Mouse (Mus musculus): ENCODE data around the gene Btg1-ps2. TPM values are rescaled to one million over a fixed set of nuclear protein-coding genes. Genes with fewer than 3 reads are reported as not detected.
"Not testable (repeated sequence)": the region's sequence is repeated elsewhere in the genome, so short reads cannot be mapped to it uniquely, and the experiment has no call there.

Btg1-ps2 gene
- not detected for polyA plus RNA-seq (2017; shearing (Covaris generic))

- not testable (repeated sequence) for ATAC-seq
These were observed at the start of gene Btg1-ps2 for GRCm38 (mm10) chrX:38043014-38043413. Btg1-ps2 (minus strand) TSS chrX:38043114.

- no peak for ATAC-seq
These were observed 42.1 kb upstream of the Btg1-ps2 start, which contains the start of gene Rhox11 for GRCm38 (mm10) chrX:38085041-38085440. Rhox11 (minus strand) TSS chrX:38085141.

GRCm38 (mm10) chrX:38084226-38084625 lies 41.3 kb upstream of the Btg1-ps2 start:
- no peak for ATAC-seq

GRCm38 (mm10) chrX:38066175-38066574 lies 23.3 kb upstream of the Btg1-ps2 start, which contains the start of gene Rhox10:
Rhox10 (plus strand) TSS chrX:38066475.
- ATAC-seq = no peak

- ATAC-seq = no peak
These were observed 18.6 kb upstream of the Btg1-ps2 start for GRCm38 (mm10) chrX:38061544-38061943.

GRCm38 (mm10) chrX:38039666-38040065 lies 3.2 kb downstream of the Btg1-ps2 start:
- ATAC-seq = no peak

- no peak for ATAC-seq
These were observed 9.1 kb downstream of the Btg1-ps2 start for GRCm38 (mm10) chrX:38033841-38034240.

GRCm38 (mm10) chrX:38018597-38018996 lies 24.3 kb downstream of the Btg1-ps2 start, which contains the start of gene Btg1-ps1:
Btg1-ps1 (minus strand) TSS chrX:38018815.
- not testable (repeated sequence) for ATAC-seq

GRCm38 (mm10) chrX:38008756-38009155 lies 34.2 kb downstream of the Btg1-ps2 start:
- ATAC-seq = no peak

Other genes with a start within 250 kb of the Btg1-ps2 start
- gene Rhox5, start 238.3 kb downstream of the Btg1-ps2 start, polyA plus RNA-seq (2017; shearing (Covaris generic)) = not detected
- not detected for gene Rhox6, start 216.2 kb downstream of the Btg1-ps2 start, polyA plus RNA-seq (2017; shearing (Covaris generic))
- not detected for gene Rhox7a, start 211.4 kb downstream of the Btg1-ps2 start, polyA plus RNA-seq (2017; shearing (Covaris generic))
- gene Rhox8, start 164.2 kb downstream of the Btg1-ps2 start, polyA plus RNA-seq (2017; shearing (Covaris generic)) = under 1 TPM in 1 of 2 experiments, not detected in 1; 0.36 TPM
- gene Rhox7b, start 145.9 kb downstream of the Btg1-ps2 start, polyA plus RNA-seq (2017; shearing (Covaris generic)) = not detected
- gene Rhox9, start 141.3 kb downstream of the Btg1-ps2 start, polyA plus RNA-seq (2017; shearing (Covaris generic)) = not detected
- not detected for gene Btg1-ps1, start 24.3 kb downstream of the Btg1-ps2 start, polyA plus RNA-seq (2017; shearing (Covaris generic))
- not detected for gene Rhox10, start 23.4 kb upstream of the Btg1-ps2 start, polyA plus RNA-seq (2017; shearing (Covaris generic))
- not detected for gene Rhox11, start 42.0 kb upstream of the Btg1-ps2 start, polyA plus RNA-seq (2017; shearing (Covaris generic))
- not detected for gene Rhox12, start 67.8 kb upstream of the Btg1-ps2 start, polyA plus RNA-seq (2017; shearing (Covaris generic))
- gene Rhox13, start 78.1 kb upstream of the Btg1-ps2 start, polyA plus RNA-seq (2017; shearing (Covaris generic)) = not detected
- 1 to 10 TPM; 1.0 to 1.1 TPM for gene Zbtb33, start 146.7 kb upstream of the Btg1-ps2 start, polyA plus RNA-seq (2017; shearing (Covaris generic))
- 1 to 10 TPM; 4.3 to 5.8 TPM for gene Tmem255a, start 209.3 kb upstream of the Btg1-ps2 start, polyA plus RNA-seq (2017; shearing (Covaris generic))